Comparison of ENCODE assay signal across 8 mouse cellular contexts in the genomic region with DNA sequence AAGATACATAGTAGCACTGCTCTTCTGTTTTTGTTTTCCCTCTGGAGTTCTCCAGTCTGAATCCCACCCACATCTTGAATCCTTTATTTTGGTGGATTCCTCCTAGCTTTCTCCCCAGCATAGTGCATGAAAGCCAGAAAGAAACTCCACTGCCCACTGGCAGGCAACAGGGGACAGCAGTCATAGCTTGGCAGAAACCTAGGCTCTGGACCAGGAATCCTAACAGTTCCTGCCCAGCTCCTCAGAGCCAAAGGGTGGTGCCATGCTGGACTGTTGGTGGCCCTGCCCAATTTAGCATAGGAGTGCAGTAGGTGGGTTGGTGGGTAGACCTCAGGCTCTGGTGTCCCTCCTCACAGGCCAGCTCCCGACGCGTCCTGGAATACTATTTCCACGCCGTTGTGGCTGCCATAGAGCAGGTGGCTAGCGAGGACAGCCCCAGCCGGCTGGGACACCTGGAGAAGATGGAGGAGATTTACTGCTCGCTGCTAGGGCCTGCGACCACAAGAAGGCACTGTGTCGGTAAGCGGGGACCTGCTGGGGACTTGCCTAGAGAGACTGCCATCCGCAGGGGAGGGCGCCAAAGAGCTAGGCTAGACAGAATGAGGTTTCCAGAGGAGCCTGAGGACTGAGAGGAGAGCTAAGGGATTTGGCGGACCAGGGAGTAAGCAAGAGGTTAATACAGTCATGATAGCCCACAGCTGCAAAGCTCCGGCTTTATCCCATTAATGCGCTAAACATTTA. TPM values are rescaled to one million over a fixed set of nuclear protein-coding genes. Genes with fewer than 3 reads are reported as not detected.
DNase-seq lines count a peak whose midpoint lies in the region; ATAC-seq and TF ChIP-seq lines count a peak whose summit lies in the region.

No protein-coding gene starts in this region.

- H3K4me1 ChIP-seq in heart, embryonic 16.5 days (ENCODE audit: control insufficient read depth, insufficient read depth, low read length): 0 out of 2 replicates have a peak, but pooled peaks cover 4% of the 10 kb centered on the region
- peaks cover 2 to 8% of the 10 kb centered on the region in 2 experiments; a peak in 2 of 4 replicates for H3K4me1 ChIP-seq in ES-E14 (ENCODE audit: control insufficient read depth in 2 of 2, insufficient read depth in 2 of 2, low read length in 2 of 2, poor library complexity in 1 of 2)
- H3K4me1 ChIP-seq in heart, postnatal 0 days (ENCODE audit: control insufficient read depth, insufficient read depth): no peaks in the 10 kb centered on the region

- intact Hi-C loops in left cerebral cortex, postnatal 14 days (cut with DNase I): no loop called here

- no peak for DNase-seq in heart, adult 8-10 months (ENCODE audit: low spot score)
- DNase-seq in ES-E14 (ENCODE audit: low read depth, low spot score): peak; percentile 34
- DNase-seq in cerebellum, postnatal 10 days: peak; percentile 78 to 79
- peak; percentile 73 for DNase-seq in heart, postnatal 0 days (ENCODE audit: low spot score)
- DNase-seq in left cerebral cortex, postnatal 14 days (ENCODE audit: low spot score in 2 of 2): peak; percentile 76 to 80
- DNase-seq in right cerebral cortex, postnatal 10 days (ENCODE audit: low spot score in 2 of 2): peak; percentile 69 to 78

- no peaks in the 10 kb centered on the region for H3K36me3 ChIP-seq in heart, embryonic 16.5 days (ENCODE audit: control insufficient read depth, insufficient read depth)
- H3K36me3 ChIP-seq in ES-E14 (ENCODE audit: control insufficient read depth, insufficient read depth, low read length, poor library complexity, severe bottlenecking): no peaks in the 10 kb centered on the region
- H3K36me3 ChIP-seq in heart, postnatal 0 days (replicated peaks; ENCODE audit: control insufficient read depth, insufficient read depth, low read length): 0 out of 2 replicates have a peak, but pooled peaks cover 4% of the 10 kb centered on the region

- 30% methylated on average over 16 of the region's 16 CpGs for WGBS in heart, embryonic 16.5 days
- 33% methylated on average over 16 of the region's 16 CpGs for WGBS in heart, postnatal 0 days

- no peak overlapping the region for H3K4me2 ChIP-seq in heart, embryonic 16.5 days (ENCODE audit: low read depth, low read length)
- H3K4me2 ChIP-seq in heart, postnatal 0 days (ENCODE audit: low read depth, low read length): no peak overlapping the region

- TF ChIP-seq EP300 in heart, postnatal 0 days (IDR thresholded peaks at IDR 0.05; ENCODE audit: low read depth): no peak

- H3K4me3 ChIP-seq in heart, embryonic 16.5 days (ENCODE audit: low read length): no peak overlapping the region
- 0 out of 4 replicates have a peak overlapping the region, but pooled peaks of 1 of the 2 experiments have one; percentile 16 for H3K4me3 ChIP-seq in ES-E14 (ENCODE audit: insufficient read depth in 1 of 2, low read depth in 1 of 2, low read length in 2 of 2, poor library complexity in 1 of 2, severe bottlenecking in 1 of 2)
- H3K4me3 ChIP-seq in heart, postnatal 0 days (ENCODE audit: low read depth, low read length): no peak overlapping the region

- peak; percentile 71 for TF ChIP-seq CTCF in heart, postnatal 0 days (IDR thresholded peaks at IDR 0.05; ENCODE audit: low read depth)

- no peaks in the 10 kb centered on the region; the same call in 1 of the 2 replicates for H3K27me3 ChIP-seq in heart, embryonic 16.5 days (ENCODE audit: control insufficient read depth, insufficient read depth, low read length)
- no peaks in the 10 kb centered on the region for H3K27me3 ChIP-seq in heart, postnatal 0 days (ENCODE audit: control insufficient read depth, insufficient read depth, low read length)

- no peaks in the 10 kb centered on the region for H3K9me3 ChIP-seq in heart, embryonic 16.5 days (replicated peaks; ENCODE audit: control insufficient read depth, low read length)
- no peaks in the 10 kb centered on the region for H3K9me3 ChIP-seq in ES-E14 (ENCODE audit: control insufficient read depth, insufficient read depth, low read depth, low read length)
- no peaks in the 10 kb centered on the region for H3K9me3 ChIP-seq in heart, postnatal 0 days (replicated peaks; ENCODE audit: control insufficient read depth, low read length)

- peak; percentile 69; the same call in 1 of the 2 replicates for ATAC-seq in heart, embryonic 16.5 days (replicated peaks; ENCODE audit: extremely low read depth, insufficient read depth, low FRiP score)
- peak; percentile 72 for ATAC-seq in heart, postnatal 0 days (ENCODE audit: insufficient read depth, low read depth)
- no peak for ATAC-seq in activated CD4-positive, CD25-positive, alpha-beta regulatory T cell, adult 4 months

- H3K9ac ChIP-seq in heart, embryonic 16.5 days (ENCODE audit: low read length): no peak overlapping the region
- H3K9ac ChIP-seq in ES-E14 (ENCODE audit: insufficient read depth, low read depth, low read length, poor library complexity, severe bottlenecking): no peak overlapping the region
- H3K9ac ChIP-seq in heart, postnatal 0 days (replicated peaks; ENCODE audit: low read depth, low read length): no peak overlapping the region

- H3K27ac ChIP-seq in heart, embryonic 16.5 days (ENCODE audit: low read length): no peak overlapping the region
- H3K27ac ChIP-seq in ES-E14 (ENCODE audit: insufficient read depth, low read depth, low read length, poor library complexity, severe bottlenecking): no peak overlapping the region
- no peak overlapping the region for H3K27ac ChIP-seq in heart, postnatal 0 days (ENCODE audit: low read depth)

- in situ Hi-C loops in ES-E14 (cut with MboI; ENCODE audit: low sequenced_read_pairs in 2 of 2, unreplicated experiment in 2 of 2): no loop called here

TF ChIP-seq in ES-E14, 5 proteins besides CTCF, POLR2A, EP300 and RAD21:
- no peak for TF ChIP-seq CHD2 (IDR thresholded peaks at IDR 0.05; ENCODE audit: low read depth, low read length)
- TF ChIP-seq ZC3H11A (IDR thresholded peaks at IDR 0.05; ENCODE audit: borderline replicate concordance, low read depth, low read length): no peak
- no peak for TF ChIP-seq ZNF384 (IDR thresholded peaks at IDR 0.05; ENCODE audit: low read depth, low read length)
- TF ChIP-seq MAFK (IDR thresholded peaks at IDR 0.05; ENCODE audit: insufficient read depth, low read depth, low read length): no peak
- TF ChIP-seq HCFC1 (IDR thresholded peaks at IDR 0.05; ENCODE audit: borderline replicate concordance, insufficient read depth, low read length): no peak

RNA-seq across cellular contexts. Expression of gene Mfsd6l, which starts 24.8 kb away (rescaled TPM):
- 0.17 and 0.39 TPM in 2 replicates for polyA plus RNA-seq in heart, embryonic 16.5 days (2015; fragmentation: Nextera tagmentation; extraction: Ambion mirVana)
- under 1 TPM in 3 of 4 experiments, not detected in 1; 0.11 to 0.25 (median 0.16) TPM for total RNA-seq in heart, adult 8-10 months (2022)
- 0.49 and 0.79 TPM in 2 replicates for total RNA-seq in ES-E14 (2012; rRNA removed)
- 0.08 TPM in 1 of 2 replicates, not detected in the other for total RNA-seq in heart, postnatal 0 days (2014; rRNA removed; ENCODE audit: low replicate concordance)
- 0.08 and 0.27 TPM in 2 replicates for polyA plus RNA-seq in heart, postnatal 0 days (2015; fragmentation: Nextera tagmentation; extraction: Ambion mirVana)
- total RNA-seq in left cerebral cortex, postnatal 14 days (2021): not detected
- not detected for polyA plus RNA-seq in activated CD4-positive, CD25-positive, alpha-beta regulatory T cell, adult 4 months (2017; shearing (Covaris generic))

RNA-seq across cellular contexts. Expression of gene Pik3r6, which starts 28.4 kb away (rescaled TPM):
- 5.6 and 7.7 TPM in 2 replicates for polyA plus RNA-seq in heart, embryonic 16.5 days (2015; fragmentation: Nextera tagmentation; extraction: Ambion mirVana)
- total RNA-seq in heart, adult 8-10 months (2022): 1 to 10 TPM; 2.4 to 6.9 (median 3.8) TPM
- 0.40 TPM in 1 of 2 replicates, not detected in the other for total RNA-seq in ES-E14 (2012; rRNA removed)
- total RNA-seq in heart, postnatal 0 days (2014; rRNA removed; ENCODE audit: low replicate concordance): 5.4 and 8.8 TPM in 2 replicates
- polyA plus RNA-seq in heart, postnatal 0 days (2015; fragmentation: Nextera tagmentation; extraction: Ambion mirVana): 4.7 and 5.0 TPM in 2 replicates
- total RNA-seq in left cerebral cortex, postnatal 14 days (2021): 1 to 10 TPM; 3.8 to 4.1 TPM
- not detected for polyA plus RNA-seq in activated CD4-positive, CD25-positive, alpha-beta regulatory T cell, adult 4 months (2017; shearing (Covaris generic))

RNA-seq across cellular contexts. Expression of gene Ccdc42, which starts 55.6 kb away (rescaled TPM):
- 1.1 and 1.5 TPM in 2 replicates for polyA plus RNA-seq in heart, embryonic 16.5 days (2015; fragmentation: Nextera tagmentation; extraction: Ambion mirVana)
- not detected for total RNA-seq in heart, adult 8-10 months (2022)
- not detected in 2 replicates for total RNA-seq in ES-E14 (2012; rRNA removed)
- total RNA-seq in heart, postnatal 0 days (2014; rRNA removed; ENCODE audit: low replicate concordance): 1.4 TPM in 1 of 2 replicates, not detected in the other
- 0.45 and 0.55 TPM in 2 replicates for polyA plus RNA-seq in heart, postnatal 0 days (2015; fragmentation: Nextera tagmentation; extraction: Ambion mirVana)
- total RNA-seq in left cerebral cortex, postnatal 14 days (2021): under 1 TPM; 0.95 to 0.99 TPM
- polyA plus RNA-seq in activated CD4-positive, CD25-positive, alpha-beta regulatory T cell, adult 4 months (2017; shearing (Covaris generic)): not detected
